Mouse (Mus musculus) E14TG2a.4 (cell line): ENCODE data around the gene Spocd1.

Experiments used
- CTCF ChIP-seq: conservative IDR thresholded peaks from 2 replicates; pipeline ENCODE4 v1.5.1; 2014; ENCODE audit warnings: low read length
- NANOG ChIP-seq: IDR thresholded peaks from 2 replicates; pipeline ENCODE4 v1.6.1; 2014; ENCODE audit warnings: borderline replicate concordance, low read length, mixed read lengths

- TF ChIP-seq CTCF (no peak), NANOG (no peak)
Observed at GRCm38 (mm10) chr4:129977256-129977655, 48.2 kb downstream of the Spocd1 start.
